Mouse (Mus musculus): Measurements from ENCODE around the gene Fgd3. TPM values are rescaled to one million over a fixed set of nuclear protein-coding genes. Genes with fewer than 3 reads are reported as not detected.

Fgd3 gene
- 100 to 1,000 TPM; 103 to 105 TPM for total RNA-seq (2023)

GRCm38 (mm10) chr13:49320040-49320439 is at the start of gene Fgd3:
Gene Fgd3, minus strand, starts transcription at chr13:49320311.

DNA sequence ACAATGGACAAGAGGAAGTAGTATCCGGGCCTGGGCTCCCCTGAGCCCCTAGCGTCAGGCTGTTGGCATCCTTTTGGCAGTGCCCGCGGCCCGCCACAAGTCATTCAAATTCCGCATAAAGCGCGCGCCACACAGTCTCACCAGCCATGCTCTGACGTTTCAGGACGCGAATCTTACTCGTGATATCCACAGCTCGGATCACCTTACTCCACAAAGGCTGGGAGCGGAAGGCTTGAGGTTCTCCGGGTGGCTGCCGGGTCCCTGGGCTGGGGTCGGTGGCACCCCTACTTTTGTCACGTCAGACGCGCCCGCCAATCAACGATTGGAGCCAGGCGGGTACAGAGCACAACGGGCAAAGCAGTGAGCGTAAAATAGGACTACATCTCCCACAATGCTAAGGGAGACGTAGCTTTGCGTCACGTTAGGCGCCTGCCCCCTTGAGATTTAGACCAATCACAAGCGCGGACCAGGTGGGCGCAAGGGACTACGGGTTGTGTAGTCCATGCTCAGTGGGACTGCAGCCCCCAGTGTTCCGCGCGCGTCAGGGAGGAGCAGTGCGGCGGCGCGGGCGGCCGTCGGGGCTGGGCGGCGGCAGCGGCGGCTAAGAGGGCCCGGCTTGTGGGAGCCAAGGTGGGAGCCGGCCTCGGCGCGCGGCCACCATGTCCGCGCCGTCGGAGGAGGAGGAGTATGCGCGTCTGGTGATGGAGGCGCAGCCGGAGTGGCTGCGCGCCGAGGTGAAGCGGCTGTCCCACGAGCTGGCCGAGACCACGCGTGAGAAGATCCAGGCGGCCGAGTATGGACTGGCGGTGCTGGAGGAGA is 21.1 kb upstream of the Fgd3 start, which contains the start of gene Bicd2:
Bicd2 (plus strand) TSS at position 574 of the 819 bp plus-strand sequence.

DNA sequence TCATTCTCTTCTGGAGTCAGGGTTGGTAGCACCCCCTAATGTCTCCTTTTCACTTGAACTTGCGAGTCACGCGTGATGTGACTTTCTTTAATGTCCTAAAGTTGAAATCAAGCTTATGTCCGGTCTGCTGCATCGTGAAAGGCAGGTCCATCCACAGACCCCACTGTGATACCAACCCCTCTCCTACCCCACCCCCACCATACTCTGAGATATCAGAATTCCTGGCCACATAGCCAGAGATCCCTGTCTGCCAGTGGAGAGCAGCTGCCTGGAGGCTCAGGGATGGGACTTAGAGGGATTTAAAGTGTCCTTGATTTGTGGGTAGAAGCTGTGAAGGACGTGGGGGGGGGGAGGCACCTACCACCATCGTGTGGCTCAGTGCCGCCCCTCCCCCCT is 71.6 kb downstream of the Fgd3 start, which contains the start of gene Susd3:
Susd3 (minus strand) TSS at position 240 of the 396 bp plus-strand sequence.

DNA sequence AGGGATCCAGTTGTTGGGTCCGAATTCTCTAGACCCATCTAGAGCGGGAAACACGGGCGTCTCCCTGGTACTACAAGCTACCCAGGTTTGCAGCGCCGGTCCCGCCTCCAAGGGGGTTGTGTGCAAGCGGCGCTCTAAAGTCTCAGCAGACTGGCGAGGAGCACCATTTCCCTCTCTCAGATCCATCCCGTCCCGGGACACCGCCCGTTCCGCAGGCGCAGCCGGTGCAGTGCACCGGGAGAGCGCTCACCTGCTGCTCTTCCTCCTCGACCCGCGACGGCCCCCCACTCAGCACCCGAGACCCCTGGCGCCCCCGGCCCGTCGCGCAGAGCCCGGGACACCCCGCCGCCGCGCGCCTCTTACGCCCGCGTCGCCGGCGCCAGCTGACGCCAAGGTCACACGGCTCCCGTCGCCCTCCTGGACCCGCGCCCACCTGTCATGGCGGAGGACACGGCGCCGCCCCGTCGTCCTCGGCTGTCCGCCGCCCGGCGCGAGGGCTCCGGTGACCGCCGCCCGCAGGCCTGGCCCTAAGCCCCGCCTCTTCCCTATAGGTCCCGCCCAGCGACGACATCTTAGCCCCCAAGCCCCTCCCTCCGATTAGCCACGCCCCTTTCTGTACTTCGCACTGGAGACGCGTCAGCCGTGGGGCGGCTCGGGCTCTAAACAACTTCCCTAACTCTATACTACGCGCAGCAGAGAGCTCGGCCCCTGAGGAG is 104.4 kb downstream of the Fgd3 start, which contains the start of gene Card19:
Card19 (minus strand) TSS at position 534 of the 716 bp plus-strand sequence.

Other genes with a start within 250 kb of the Fgd3 start
- gene Wnk2, start 172.3 kb downstream of the Fgd3 start, total RNA-seq (2023) = under 1 TPM; 0.11 to 0.44 TPM
- gene Ninj1, start 132.8 kb downstream of the Fgd3 start, total RNA-seq (2023) = 100 to 1,000 TPM; 111 to 118 TPM
- gene Card19, start 104.3 kb downstream of the Fgd3 start, total RNA-seq (2023) = 100 to 1,000 TPM; 148 to 177 TPM
- 10 to 100 TPM; 36.1 to 42.0 TPM for gene Susd3, start 71.6 kb downstream of the Fgd3 start, total RNA-seq (2023)
- 10 to 100 TPM; 15.3 to 18.7 TPM for gene Bicd2, start 21.3 kb upstream of the Fgd3 start, total RNA-seq (2023)
- 1 to 10 TPM; 4.6 to 5.2 TPM for gene Ippk, start 100.9 kb upstream of the Fgd3 start, total RNA-seq (2023)
- gene Tes3-ps, start 173.0 kb upstream of the Fgd3 start, total RNA-seq (2023) = under 1 TPM; 0.53 to 0.80 TPM
- gene Ecm2, start 184.5 kb upstream of the Fgd3 start, total RNA-seq (2023) = not detected
- gene Aspn, start 224.1 kb upstream of the Fgd3 start, total RNA-seq (2023) = not detected

Measured in neutrophil, adult 59 days (primary cell).